Mouse (Mus musculus) adrenal gland, adult (tissue): ENCODE measurements around the gene Galk1.

Source experiments
- DNase-seq, 2 experiments: peaks; one replicate each; pipeline ENCODE4 v3.0.0; 2022 to 2023; ENCODE audit warnings: low spot score in 1 of 2; ENCODE audit not compliant: inconsistent age in 2 of 2

Gene Galk1

DNA sequence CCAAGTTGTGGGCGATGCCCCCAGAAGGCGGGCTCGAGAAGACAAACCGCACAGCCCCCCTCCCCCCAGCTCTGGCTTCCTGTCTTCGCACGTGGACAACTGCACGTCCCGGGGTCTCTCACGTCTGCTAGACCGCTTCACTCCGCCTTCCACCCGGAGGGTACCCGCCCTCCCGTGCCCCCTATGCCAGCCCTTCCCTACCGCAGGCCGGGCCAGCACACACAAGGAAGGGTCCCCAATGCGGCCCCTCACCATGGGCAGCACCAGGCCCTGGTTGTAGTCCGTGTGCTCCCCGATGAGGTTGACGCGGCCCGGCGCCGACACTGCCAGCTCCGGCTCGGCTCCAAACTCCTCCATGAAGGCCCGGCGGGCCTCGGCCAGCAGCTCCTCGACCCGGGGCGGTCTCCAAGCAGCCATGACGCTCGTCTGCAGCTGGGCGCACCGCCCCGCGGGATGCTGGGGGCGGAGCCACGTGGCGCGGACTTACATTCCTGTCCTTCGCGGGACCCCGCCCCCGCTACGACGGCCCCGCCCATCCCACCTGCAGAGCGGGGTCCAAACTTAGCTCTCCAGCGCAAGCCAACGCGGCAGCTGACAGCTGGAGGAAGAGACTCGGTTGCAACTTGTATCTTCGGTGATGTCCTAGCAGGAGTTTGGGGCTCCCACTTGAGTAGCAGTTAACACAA, at the start of gene Galk1:
Galk1 (minus strand) TSS at position 458 of the 686 bp plus-strand sequence.
- DNase-seq, result peak; percentile 93 to 95

DNA sequence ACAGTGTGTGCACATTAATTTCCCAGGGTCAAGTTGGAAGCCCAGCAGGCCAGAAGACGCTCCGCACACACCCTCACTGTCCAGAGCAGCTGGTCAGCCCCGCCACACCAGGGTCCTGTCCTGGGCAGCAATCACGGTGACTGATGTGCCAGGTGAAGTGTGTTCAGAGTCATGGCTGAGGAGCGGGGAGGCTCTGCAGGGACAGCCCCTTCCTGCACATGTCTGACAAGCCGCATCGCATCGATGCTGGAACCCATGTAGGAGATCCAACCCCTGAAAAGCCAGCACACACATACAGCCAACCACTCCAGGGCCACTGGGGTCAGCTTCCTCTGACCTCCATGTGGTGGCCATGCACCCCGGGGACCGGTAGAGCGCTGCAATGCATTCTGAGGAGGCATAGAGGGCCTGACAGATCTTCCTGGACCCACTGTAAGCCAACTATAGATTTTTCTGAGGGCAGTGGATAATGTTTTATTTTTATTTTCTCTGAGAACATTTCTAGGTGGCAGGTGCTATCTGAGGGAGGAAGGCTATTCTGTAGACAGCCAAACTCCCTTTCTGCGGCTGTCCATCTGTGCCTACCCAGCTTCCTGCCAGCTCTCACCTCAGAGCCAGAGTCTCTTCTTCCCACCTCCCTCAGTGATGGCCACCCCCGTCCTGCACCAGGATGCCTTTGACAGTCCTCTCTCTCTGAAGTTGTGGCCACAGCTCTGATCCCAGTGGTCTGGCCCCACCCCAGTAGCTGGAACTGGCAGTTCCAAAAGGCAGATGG, 49.3 kb upstream of the Galk1 start:
- no peak for DNase-seq

DNA sequence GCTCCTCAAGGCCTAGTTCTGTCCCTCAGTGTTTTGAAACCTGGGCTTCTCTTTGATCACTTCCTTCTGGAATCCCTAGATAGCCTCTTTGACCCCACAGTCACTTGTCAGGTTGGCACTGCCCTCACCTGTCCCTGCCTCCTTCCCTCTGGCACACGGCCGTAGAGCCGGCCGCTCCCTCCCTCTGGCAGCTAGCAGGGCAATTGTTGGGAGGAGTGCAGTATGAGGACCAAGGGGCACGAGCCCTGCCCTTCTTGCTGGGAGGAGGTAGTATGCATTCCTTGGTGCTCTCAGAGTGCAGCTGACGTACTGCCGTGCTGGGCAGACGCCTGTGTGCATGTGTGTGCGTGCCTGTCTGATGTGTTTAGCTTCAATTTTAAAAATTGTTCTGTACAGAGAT, 48.1 kb upstream of the Galk1 start:
- DNase-seq, result no peak

DNA sequence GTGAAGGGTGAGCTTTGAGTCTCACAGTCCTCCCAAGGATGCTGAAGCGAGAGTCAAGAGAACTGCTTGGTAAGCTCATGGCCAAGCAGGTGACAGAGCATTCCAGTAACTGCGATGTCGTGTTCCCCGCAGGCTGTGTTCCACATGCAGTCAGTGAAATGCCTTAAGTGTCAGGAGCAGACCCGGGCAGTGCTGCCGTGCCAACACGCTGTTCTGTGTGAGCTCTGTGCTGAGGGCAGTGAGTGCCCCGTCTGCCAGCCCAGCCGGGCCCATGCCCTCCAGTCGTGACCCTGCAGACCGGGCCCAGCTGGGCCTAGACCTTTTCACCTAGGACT, 47.1 kb upstream of the Galk1 start:
- no peak for DNase-seq

DNA sequence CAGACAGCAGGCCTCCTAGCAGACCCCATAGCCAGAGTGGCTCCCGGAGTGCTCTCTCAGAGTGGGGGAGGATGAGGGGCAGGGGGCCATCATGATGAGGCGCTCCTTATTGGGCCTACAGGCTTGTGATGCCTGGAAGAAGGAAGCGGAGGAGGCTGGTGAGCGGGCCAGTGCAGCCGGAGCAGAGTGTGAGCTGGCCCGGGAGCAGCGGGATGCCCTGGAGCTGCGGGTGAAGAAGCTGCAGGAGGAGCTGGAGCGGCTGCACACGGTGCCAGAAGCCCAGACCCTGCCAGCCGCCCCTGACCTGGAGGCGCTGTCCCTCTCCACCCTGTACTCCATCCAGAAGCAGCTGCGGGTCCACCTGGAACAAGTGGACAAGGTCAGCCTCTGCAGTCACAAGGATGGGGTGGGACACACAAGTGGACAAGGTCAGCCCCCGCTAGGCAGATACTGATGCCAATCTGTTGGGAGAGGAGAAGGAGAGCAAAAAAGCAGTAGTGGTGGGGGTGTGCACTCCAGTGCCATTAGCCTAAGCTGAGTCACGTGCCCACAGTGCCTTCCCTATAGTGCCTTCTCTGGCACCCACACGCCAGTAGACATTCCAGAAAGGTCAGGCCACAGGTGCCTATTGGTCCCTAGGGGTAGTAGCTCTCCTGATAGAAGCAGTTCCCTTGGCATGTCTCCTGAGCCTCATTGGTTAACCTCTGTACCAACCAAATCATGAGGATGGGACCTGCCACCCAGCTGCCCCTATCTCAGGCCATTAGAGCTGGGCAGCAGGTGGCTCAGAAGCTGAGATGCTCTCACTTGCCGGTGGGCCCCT, 46.6 kb upstream of the Galk1 start:
- DNase-seq, result no peak

DNA sequence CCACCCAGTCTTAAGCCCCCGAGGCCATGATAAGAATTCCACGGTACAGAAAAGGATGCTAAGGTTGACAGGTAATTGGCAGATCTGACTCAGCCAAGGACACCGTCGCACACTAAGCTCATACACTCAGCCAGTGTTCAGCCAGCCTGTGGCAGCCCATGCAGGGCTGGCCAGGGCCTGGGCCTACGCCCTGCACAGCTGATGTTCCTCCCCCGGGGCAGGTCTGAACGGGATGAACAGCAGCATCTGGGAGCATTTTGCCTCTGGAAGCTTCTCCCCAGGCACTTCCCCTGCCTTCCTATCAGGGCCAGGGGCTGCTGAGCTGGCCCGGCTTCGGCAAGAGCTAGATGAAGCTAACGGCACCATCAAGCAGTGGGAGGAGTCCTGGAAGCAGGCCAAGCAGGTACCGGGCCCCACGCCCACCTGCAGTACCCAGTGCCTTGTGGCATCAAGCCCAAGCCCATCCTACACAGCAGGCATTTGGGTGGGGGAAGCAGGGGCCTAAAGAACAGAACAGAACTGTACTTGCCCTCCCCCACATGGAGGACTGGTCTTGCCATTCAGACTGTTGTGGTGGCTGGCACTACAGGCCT, 45.6 kb upstream of the Galk1 start:
- no peak for DNase-seq

DNA sequence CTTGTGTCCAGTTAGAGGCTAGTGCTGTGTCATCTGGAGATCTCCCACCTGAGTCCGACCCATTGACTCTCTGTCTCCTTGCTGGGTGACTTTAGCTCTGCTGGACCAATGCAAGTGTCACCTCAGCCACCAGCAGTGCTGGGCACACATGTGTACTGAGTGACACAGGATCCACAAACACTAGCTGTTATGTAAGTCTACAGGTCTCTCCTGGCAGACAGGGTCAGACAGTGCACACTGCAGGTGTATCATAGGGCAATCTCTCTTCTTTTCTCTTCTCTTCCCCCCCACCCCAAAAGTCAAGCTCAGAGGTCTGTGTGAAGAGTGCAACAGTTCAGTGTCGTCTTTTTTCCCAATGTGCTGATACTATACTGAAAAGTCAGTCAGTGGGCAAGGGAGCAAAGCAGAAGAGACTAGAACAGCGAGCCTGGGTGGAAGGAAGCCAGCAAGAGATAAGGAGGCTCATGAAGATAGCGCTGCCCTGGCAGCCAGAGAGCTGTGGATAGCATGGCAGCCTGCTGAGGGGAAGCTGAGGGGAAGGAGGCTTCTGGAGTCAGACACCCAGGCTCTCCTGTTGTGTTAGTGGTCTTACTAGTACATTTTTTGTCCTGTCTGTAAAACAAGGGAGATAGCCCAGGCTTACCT, 44.8 kb upstream of the Galk1 start:
- no peak for DNase-seq

DNA sequence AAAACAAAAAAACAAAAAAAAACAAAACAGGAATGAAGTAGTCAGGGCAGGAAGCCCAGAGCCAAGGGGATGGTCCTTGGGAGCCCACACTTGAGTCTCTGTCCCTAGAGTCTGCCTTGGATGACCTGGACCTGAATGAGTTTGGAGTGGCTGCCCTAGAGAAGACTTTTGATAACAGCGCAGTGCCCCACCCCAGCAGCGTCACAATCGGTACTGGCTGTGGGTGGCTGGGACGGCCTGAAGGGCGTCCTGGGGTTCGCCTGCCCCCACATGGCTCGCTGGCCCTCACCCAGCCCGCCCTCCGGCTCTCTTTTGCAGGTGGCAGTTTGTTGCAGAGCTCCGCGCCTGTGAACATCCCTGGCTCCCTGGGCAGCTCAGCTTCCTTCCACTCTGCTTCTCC, 43.4 kb upstream of the Galk1 start:
- no peak for DNase-seq

DNA sequence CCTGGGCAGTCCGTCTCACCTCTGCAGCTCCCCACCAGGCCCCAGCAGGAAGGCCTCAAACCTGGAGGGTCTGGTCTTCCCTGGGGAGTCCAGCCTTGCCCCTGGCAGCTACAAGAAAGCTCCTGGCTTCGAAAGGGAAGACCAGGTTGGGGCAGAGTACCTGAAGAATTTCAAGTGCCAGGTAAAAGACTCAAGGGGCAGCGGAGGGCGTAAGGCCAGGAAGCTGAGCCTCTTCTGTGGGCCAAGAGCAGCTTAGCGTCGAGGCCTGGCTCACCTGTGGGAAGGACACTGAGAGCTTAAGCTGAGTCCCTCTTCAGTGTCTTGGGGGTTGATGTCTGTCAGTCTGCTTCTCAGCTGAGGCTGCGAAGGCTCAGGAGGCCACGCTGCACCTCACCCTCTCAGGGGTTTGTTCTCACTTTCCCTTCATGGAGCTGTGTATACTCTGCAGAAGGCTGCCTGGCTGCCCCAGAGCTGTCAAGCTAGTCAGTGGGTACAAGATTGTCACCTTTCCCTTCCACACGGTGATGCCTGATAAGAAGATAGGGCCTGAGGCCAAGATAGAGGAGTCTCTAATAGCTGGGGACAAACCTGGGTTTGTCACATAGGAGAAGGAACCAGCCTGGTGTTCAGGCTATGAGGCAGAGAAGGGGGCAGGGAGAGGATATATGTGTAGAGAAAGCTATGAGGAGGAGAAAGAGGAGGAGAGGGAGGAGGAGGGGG, 41.2 kb upstream of the Galk1 start:
- DNase-seq, result no peak

DNA sequence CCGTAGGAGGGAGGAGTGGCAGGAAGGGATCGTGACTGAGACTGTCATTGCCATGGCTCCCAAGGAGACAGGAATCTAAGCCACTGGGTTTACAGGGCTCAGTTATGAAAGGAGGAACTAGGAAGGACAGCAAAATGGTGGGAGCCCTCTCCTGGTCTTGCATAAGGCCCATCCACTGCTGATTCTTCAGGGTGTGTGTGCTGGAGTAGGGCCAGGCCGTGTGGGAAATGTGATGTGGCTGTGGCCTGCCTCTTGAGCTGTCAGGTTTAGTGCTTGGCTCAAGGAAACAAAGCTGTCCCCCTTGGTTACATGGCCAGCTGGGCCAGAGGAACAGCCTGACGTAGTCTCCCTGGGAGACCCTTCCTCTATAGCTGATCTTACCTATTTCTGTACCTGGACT, 37.7 kb upstream of the Galk1 start:
- DNase-seq, result no peak

DNA sequence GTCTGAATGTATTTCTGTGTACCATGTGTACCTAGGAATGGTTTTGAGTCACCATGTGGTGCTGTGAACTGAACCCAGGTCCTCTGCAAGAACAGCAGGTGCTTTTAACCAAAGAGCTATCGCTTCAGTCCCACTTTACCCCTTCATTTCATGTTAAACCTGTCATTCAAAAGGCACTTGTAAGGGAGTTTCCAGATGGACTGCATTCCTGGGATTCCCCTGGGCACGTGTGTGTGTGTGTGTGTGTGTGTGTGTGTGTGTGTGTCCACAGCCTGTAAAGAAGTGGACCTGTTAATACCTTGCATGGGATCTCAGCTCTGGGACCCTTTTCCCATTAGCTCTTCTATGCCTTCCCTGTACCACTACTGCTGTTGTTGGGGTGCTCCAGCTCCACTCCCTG, 37.1 kb upstream of the Galk1 start:
- DNase-seq, result no peak

DNA sequence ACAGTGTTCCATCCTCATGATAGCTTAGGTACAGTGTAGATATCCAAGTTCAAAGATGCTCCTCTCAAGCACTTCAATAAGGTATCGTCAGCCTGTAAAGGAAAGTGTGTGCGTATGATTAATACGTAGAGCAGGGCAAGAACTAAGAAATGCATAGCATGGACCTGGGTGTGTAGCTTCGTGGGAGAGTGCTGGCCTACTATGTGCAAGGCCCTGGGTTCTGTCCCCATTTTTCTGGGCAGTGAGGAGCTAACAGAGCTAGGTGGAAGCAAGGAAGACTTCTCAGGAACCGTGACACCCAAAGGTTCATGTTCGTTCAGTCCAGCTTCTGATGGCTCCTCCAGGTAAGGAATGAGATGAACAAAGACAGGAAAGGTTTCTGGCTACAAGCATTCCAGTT, 32.7 kb upstream of the Galk1 start:
- DNase-seq, result no peak

DNA sequence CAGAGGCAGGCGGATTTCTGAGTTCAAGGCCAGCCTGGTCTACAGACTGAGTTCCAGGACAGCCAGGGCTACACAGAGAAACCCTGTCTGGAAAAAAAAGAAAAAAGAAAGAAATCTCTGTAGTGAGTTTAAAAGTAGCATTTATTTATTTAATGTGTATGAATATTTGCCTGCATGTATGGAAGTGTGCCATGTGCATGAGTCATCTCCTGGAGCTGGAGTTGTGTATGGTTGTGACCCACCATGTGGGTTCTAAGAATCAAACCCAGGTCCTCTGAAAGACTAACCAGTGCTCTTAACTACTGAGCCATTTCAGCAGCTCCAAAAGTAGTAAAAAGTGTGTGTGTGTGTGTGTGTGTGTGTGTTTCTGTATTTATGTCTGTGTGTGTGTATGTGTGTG, 30.8 kb upstream of the Galk1 start:
- no peak for DNase-seq

DNA sequence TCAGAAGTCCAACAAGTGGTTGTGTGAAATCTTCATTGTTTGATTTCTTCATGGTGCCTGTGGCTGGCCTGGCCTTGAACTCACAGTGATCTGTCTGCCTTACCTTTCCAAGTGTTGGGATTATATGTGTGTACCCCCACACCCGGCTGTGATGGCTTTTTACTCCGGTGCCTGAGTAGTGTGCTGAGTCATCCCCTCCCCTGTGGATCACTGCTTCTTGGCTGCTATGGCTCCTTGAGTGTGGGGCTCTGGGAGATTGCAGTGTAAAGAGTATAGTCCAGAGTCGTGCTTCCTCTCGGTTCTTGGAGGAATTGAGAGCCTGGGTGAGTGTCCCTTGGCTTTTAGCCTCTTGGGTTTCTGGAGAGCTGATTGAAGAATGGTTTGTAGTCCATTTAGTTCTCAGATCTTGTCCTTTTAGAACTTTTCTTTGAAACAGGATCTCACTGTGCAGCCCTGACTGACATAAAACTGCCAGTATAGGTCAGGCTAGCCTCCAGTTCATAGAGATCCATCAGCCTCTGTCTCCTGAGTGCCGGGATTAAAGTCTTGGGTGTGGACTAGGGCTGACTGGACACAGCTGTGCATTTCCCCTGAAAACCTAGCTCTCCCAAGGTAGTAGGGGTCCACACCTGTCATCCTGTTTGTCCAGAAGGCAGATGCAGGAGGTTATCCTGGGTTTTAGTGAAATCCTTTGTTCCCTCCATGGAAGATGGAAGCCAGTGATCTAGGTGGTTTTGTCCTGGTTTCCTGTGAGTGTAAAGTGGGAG, 30.0 kb upstream of the Galk1 start:
- peak in 1 of 2 experiments; percentile 52 for DNase-seq

DNA sequence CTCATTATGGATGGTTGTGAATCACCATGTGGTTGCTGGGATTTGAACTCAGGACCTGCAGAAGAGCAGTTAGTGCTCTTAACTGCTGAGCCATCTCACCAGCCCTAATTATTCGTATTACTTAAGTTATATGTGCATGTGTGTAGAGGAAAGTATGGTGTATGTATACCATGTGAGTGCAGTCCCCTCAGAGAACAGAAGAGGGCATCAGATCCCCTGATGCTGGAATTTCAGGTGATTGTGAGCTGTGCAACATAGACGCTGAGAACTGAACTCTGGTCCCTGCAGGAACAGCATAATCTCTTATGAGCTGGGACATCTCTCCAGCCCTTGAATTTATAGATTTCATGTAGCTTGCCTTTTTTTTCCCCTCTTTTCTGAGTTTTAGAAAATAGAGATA, 29.3 kb upstream of the Galk1 start:
- no peak for DNase-seq

DNA sequence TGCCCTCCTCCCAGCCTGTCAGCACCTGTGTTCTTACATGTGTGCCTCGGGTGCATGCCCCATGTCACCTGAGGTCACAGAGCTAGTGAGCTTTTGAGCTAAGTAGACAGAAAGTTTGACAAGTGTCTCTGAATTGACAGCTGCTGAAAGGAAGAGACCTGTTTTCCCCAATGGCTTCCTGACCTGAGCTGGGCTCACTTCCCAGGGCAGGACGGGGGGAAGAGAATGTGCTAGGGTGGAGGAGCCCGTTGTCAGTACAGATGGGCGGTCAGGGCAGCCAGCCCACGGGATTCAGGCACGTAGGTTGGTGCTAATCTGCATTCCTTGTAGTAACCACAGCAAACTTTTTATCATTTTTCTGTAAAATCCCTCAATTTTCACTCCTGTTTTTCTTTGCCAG, 28.1 kb upstream of the Galk1 start:
- no peak for DNase-seq

DNA sequence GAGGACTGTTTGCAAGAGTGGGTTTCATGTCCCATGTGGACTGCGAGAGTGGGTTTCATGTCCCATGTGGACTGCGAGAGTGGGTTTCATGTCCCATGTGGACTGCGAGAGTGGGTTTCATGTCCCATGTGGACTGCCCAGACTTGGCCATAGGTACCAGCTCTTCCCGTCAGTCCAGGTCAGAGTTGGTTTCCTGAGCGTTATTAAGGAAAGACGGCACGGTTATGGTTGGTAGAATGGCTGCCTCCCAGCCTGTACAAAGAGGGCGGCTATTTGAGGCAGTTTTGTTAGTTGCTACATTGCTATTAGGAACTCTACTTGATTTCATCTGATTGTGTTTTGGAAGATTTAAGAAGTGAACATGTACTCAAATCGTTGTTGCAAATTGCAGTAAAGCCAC, 25.3 kb upstream of the Galk1 start:
- DNase-seq, result no peak

DNA sequence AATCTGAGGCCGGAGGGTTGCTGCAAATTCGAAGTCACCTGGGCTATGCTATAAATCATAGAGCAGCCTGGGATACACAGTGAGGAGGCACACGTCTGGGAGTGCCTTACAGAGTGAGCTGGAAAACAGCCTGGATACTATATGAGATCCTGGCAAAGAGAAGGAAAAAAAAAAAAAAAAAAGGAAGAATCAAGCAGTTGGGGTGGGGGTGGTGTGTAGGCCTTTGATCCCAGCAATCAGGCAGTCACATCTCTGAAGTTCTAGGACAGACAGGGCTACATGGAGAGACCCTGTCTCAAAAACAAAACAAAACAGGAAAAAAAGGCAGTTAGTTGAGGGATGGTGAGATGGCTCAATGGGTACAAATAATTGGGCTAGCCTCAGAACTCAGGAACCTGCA, 24.2 kb upstream of the Galk1 start:
- no peak for DNase-seq

DNA sequence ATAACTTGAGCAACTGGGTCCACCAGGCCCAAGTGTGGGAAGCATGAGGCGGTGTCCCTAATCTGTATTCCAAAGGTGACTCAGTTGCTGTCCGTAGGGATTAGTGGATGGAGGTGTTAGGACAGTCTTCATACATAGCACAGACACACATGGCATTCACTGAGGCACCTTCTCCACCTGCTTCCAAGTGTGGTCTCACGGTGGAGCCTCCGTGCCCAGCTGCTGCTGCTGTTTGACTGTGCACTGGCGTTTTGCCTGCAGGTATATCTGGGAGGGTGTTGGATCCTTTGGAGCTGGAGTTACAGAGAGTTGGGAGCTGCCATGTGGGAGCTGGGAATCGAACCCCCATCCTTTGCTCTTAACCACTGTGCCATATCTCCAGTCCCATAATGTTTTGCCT, 22.1 kb upstream of the Galk1 start:
- peak in 1 of 2 experiments; percentile 16 for DNase-seq
